Mouse (Mus musculus): ENCODE measurements around the gene Dkk3.
"Not testable (repeated sequence)": the region's sequence is repeated elsewhere in the genome, so short reads cannot be mapped to it uniquely, and the experiment has no call there.

Dkk3 gene

DNA sequence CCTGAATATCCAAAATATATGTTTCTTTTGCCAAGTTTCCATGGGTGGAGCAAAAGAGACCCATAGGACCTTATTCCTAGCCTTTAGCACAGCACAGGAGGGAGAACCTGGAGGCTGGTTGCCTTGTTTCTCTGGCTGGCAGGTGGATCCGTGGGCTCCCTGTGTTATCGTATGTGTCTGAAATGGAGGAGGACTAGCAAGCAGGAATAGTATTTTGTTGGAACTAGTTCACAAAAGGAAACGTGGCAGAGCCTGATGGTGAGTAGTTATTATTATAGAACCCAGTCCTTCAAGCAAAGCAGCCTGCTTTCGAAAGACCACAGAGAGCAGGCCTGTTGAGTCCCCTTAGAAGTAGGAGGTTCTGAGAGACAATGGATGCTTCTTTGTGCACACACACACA is 6.2 kb upstream of the Dkk3 start:
- not testable (repeated sequence) for DNase-seq

- DNase-seq = no peak
Measured at GRCm38 (mm10) chr7:112164430-112164829, 5.6 kb upstream of the Dkk3 start.

DNA sequence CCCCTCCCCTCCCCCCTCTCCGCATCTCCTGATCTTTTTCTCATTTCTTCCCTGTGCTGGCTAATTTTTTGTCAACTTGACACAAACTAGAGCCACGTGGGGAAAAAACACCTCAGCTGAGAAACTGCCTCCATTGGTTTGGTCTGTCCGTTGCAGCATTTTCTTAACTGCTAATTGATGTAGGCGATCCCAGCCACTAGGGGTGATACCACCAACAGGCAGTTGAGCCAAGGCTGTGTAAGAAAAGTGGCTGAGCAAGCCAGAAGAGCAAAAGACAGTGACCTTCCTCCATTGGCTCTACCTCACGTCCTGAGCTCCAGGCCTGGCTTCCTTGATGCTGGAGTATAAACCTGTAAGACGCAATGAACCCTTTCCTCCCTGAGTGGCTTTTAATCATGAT is 978 bp upstream of the Dkk3 start:
- no peak for DNase-seq

- DNase-seq = no peak
Measured at GRCm38 (mm10) chr7:112158316-112158741, 528 bp downstream of the Dkk3 start.

- DNase-seq = no peak
Measured at GRCm38 (mm10) chr7:112157584-112158315, 1.1 kb downstream of the Dkk3 start.

DNA sequence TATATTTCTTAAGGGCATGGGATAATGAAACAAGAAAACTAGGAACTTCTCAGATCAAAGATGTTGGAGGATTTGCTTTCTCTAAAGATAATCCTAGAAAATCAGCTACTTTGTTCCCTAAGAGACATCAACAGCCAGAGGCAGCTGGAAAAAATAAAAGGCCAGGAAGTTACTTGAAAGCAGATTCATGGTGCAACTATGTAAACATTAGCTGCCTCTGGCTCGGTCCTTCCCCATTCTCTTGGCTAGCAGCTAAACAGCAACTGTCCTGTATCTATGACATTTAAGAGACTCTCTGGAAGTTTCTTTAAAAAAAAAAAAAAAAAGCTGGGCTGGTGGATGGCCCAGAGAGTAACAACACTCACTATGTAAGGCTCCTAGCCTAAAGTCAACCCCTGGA is 3.7 kb downstream of the Dkk3 start:
- no peak for DNase-seq

GRCm38 (mm10) chr7:112154445-112154844 is 4.4 kb downstream of the Dkk3 start:
- no peak for DNase-seq

GRCm38 (mm10) chr7:112149113-112149512 is 9.7 kb downstream of the Dkk3 start:
- no peak for DNase-seq

- DNase-seq = no peak
Measured at GRCm38 (mm10) chr7:112147979-112148378, 10.9 kb downstream of the Dkk3 start.

GRCm38 (mm10) chr7:112144646-112145179 is 14.1 kb downstream of the Dkk3 start:
- DNase-seq = no peak

DNA sequence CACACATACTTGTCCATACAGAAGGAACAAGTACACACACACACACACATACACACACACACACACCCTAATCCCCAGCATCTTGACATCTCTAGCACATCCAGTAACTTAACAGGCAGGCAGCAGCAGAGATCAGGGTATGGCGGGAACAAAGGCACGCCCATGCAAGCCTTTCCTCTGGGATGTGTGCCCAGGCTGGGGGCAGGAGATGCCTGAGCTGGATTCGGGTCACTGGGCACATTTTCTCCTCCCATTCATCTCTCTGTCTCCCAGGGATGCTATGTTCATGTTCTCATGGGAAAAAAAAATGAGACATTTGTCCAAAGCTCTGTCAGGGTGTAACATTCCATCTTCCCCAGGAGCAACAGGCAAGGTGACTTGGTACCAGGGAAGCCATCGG is 14.9 kb downstream of the Dkk3 start:
- DNase-seq = no peak

GRCm38 (mm10) chr7:112143090-112143500 is 15.8 kb downstream of the Dkk3 start:
- DNase-seq = no peak

DNA sequence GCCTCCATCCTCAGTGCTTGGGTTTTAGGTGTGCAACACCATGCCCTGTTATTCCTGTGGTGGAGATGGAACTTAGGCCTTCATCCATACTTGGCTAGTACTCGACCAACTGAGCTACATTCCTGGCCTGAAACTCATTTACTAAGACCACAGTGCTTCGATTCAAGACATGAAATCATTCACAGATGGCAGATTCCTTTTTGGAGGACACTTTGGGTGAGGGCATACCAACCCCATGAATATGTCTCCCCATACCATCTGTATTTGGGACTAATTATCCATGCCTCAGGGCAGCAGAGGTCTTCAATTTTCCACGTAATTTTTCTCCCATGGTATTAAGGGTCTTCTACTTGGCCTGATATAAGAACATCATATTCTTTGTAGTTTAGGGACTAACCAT is 16.2 kb downstream of the Dkk3 start:
- DNase-seq = no peak

GRCm38 (mm10) chr7:112140725-112141124 is 18.1 kb downstream of the Dkk3 start:
- DNase-seq = no peak

GRCm38 (mm10) chr7:112138509-112139405 is 20.1 kb downstream of the Dkk3 start:
- no peak for DNase-seq

- DNase-seq = no peak
Measured at GRCm38 (mm10) chr7:112138168-112138508, 20.7 kb downstream of the Dkk3 start.

- DNase-seq = no peak
Measured at GRCm38 (mm10) chr7:112136537-112136936, 22.3 kb downstream of the Dkk3 start.

DNA sequence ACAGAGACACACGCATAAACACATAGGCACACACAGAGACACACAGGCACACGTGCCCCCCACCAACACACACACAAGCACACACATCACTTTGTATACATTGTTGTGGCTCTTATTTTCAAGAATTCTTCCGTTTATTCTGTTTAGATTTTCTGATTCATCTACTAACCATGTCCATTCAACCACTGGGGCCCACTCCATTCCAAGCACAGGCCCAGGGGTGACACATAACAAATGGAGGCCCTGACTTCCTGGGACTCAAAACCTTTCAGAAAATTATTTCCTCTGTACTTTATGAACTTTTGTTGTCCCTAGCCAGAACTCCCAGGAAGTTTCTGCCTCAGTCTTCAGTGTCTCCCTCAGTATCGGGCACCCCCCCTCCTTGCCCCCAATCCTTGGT is 23.7 kb downstream of the Dkk3 start:
- DNase-seq = no peak

GRCm38 (mm10) chr7:112133277-112133676 is 25.6 kb downstream of the Dkk3 start:
- DNase-seq = no peak

GRCm38 (mm10) chr7:112132005-112132404 is 26.9 kb downstream of the Dkk3 start:
- DNase-seq = no peak

DNA sequence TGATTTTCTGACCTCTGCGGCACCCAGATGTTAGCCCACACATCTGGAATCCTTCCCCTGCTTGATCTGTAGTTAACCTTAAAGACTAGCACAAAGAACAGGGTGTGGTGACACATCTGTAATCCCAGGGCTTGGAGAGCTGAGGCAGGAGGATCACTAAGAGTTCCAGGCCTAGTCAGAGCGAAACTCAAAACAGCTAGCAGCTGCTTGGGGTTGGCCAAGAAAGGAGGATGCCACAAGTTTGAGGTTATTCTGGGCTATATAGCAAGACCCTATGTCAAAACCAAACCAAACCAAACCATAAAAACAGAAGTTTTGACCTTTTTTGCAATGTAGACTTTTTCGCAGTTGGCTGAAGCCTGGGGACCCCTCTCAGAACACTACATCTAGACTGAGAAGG is 28.2 kb downstream of the Dkk3 start:
- no peak for DNase-seq

GRCm38 (mm10) chr7:112129851-112130250 is 29.0 kb downstream of the Dkk3 start:
- DNase-seq = no peak

- peak; percentile 38 for DNase-seq
Measured at GRCm38 (mm10) chr7:112128810-112129209, 30.0 kb downstream of the Dkk3 start.

DNA sequence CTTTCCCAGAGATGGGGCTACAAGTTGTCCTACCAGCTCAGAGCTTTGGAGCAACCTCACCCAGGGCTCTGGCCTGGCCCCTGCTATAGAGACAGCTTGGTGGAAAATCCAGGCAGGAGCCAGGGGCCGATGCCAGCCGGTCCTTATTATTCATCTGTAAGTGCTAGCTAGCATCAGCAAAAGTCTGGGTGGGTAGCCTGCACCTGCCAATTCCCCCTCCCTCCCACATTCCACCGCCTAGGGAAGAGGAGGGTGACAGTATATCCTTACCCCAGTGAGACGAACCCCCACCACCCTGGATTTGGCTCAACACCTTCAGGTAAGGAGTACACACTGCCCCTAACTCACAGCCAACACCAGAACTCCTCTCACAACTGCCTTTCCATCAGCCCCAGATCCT is 30.9 kb downstream of the Dkk3 start:
- peak; percentile 48 for DNase-seq

Measured in cerebellum, adult 11 months (tissue).